Mouse (Mus musculus) forebrain, embryonic 12.5 days (tissue): ENCODE measurements around the gene Castor1. TPM values are rescaled to one million over a fixed set of nuclear protein-coding genes. Genes with fewer than 3 reads are reported as not detected.

ENCODE experiments used
- ATAC-seq: fragments of 200-750 bp; cut with Nextera tagmentation; 2 replicates; pipeline ENCODE4 v1.8.0; 2017; ENCODE audit warnings: moderate TSS enrichment; ENCODE audit not compliant: low FRiP score
- H3K27ac ChIP-seq: fragments of 300-500 bp; sonication (generic); 2 replicates; pipeline ENCODE4 v1.5.1; 2016; ENCODE audit warnings: mild to moderate bottlenecking
- H3K27me3 ChIP-seq: fragments of 300-500 bp; sonication (generic); 2 replicates; pipeline ENCODE4 v1.6.1; 2016; ENCODE audit warnings: mild to moderate bottlenecking
- H3K36me3 ChIP-seq: fragments of 300-500 bp; sonication (generic); replicated peaks from 2 replicates; pipeline ENCODE4 v1.6.1; 2016; ENCODE audit warnings: mild to moderate bottlenecking
- H3K4me1 ChIP-seq: fragments of 300-500 bp; sonication (generic); 2 replicates; pipeline ENCODE4 v1.6.1; 2016
- H3K4me2 ChIP-seq: fragments of 300-500 bp; sonication (generic); 2 replicates; pipeline ENCODE4 v1.6.1; 2016; ENCODE audit warnings: mild to moderate bottlenecking, moderate library complexity
- H3K4me3 ChIP-seq: fragments of 300-500 bp; sonication (generic); replicated peaks from 2 replicates; pipeline ENCODE4 v1.5.1; 2016; ENCODE audit warnings: mild to moderate bottlenecking
- H3K9ac ChIP-seq: fragments of 300-500 bp; sonication (generic); 2 replicates; pipeline ENCODE4 v1.6.1; 2016; ENCODE audit warnings: mild to moderate bottlenecking
- H3K9me3 ChIP-seq: fragments of 300-500 bp; sonication (generic); 2 replicates; pipeline ENCODE4 v1.6.1; 2016
- WGBS: fragments of 180-500 bp; shearing (Covaris S2); methylation state at CpG from one replicate; pipeline ENCODE4 v1.1.7; 2016; 5-methylcytosine and 5-hydroxymethylcytosine counted together
- polyA plus RNA-seq: library from polyadenylated mRNA; unstranded; fragments of >200 nt; fragmentation: Nextera tagmentation; extraction: Ambion mirVana; gene quantifications from 2 replicates; pipeline ENCODE4 v1.2.1, GENCODE M21; 2016

Castor1 gene
- polyA plus RNA-seq, 1 experiment from 2014 or later, result 2.2 TPM

- Histone ChIP-seq H3K4me1 (no peaks in the 10 kb centered on the region), H3K36me3 (peaks cover 79% of the 10 kb centered on the region), H3K27me3 (no peaks in the 10 kb centered on the region), H3K27ac (no peak overlapping the region), H3K9ac (no peak overlapping the region), H3K4me3 (no peak overlapping the region), H3K9me3 (no peaks in the 10 kb centered on the region), H3K4me2 (no peak overlapping the region)
- 93% methylated on average over 1 of the region's 1 CpGs for WGBS
- no peak for ATAC-seq
Measured at GRCm38 (mm10) chr11:4210786-4211185, 7.2 kb upstream of the Castor1 start.

- no peak overlapping the region for H3K9ac ChIP-seq
- 0 out of 2 replicates have a peak, but pooled peaks cover 3% of the 10 kb centered on the region for H3K4me1 ChIP-seq
- peaks cover 7% of the 10 kb centered on the region for H3K27me3 ChIP-seq
- no peak for ATAC-seq
- no peaks in the 10 kb centered on the region for H3K9me3 ChIP-seq
- no peak overlapping the region for H3K4me3 ChIP-seq
- H3K4me2 ChIP-seq, result no peak overlapping the region
- WGBS, result 94% methylated on average over 10 of the region's 10 CpGs
- no peak overlapping the region for H3K27ac ChIP-seq
- H3K36me3 ChIP-seq, result peaks cover 59% of the 10 kb centered on the region
Measured at GRCm38 (mm10) chr11:4213107-4213506, 4.9 kb upstream of the Castor1 start.

GRCm38 (mm10) chr11:4214572-4214971 is 3.5 kb upstream of the Castor1 start:
- Histone ChIP-seq H3K9me3 (no peaks in the 10 kb centered on the region), H3K27me3 (peaks cover 22% of the 10 kb centered on the region), H3K9ac (no peak overlapping the region), H3K27ac (no peak overlapping the region), H3K36me3 (peaks cover 48% of the 10 kb centered on the region), H3K4me2 (no peak overlapping the region), H3K4me1 (peaks cover 9% of the 10 kb centered on the region; the same call in 1 of the 2 replicates), H3K4me3 (no peak overlapping the region)
- WGBS, result 95% methylated on average over 14 of the region's 14 CpGs
- no peak for ATAC-seq

- peaks cover 27% of the 10 kb centered on the region for H3K27me3 ChIP-seq
- H3K36me3 ChIP-seq, result peaks cover 45% of the 10 kb centered on the region
- no peaks in the 10 kb centered on the region for H3K9me3 ChIP-seq
- WGBS, result 86% methylated on average over 10 of the region's 10 CpGs
- no peak overlapping the region for H3K4me3 ChIP-seq
- peaks cover 9% of the 10 kb centered on the region; the same call in 1 of the 2 replicates for H3K4me1 ChIP-seq
- no peak overlapping the region for H3K4me2 ChIP-seq
- no peak for ATAC-seq
- H3K9ac ChIP-seq, result no peak overlapping the region
- H3K27ac ChIP-seq, result no peak overlapping the region
Measured at GRCm38 (mm10) chr11:4215061-4215460, 3.0 kb upstream of the Castor1 start.

GRCm38 (mm10) chr11:4216248-4217000 is 1.6 kb upstream of the Castor1 start:
- H3K27ac ChIP-seq, result no peak overlapping the region
- no peaks in the 10 kb centered on the region for H3K9me3 ChIP-seq
- H3K27me3 ChIP-seq, result peaks cover 30% of the 10 kb centered on the region
- no peak for ATAC-seq
- 76% methylated on average over 9 of the region's 9 CpGs for WGBS
- no peak overlapping the region for H3K4me2 ChIP-seq
- H3K36me3 ChIP-seq, result peaks cover 36% of the 10 kb centered on the region
- H3K9ac ChIP-seq, result no peak overlapping the region
- H3K4me3 ChIP-seq, result no peak overlapping the region
- peaks cover 9% of the 10 kb centered on the region; the same call in 1 of the 2 replicates for H3K4me1 ChIP-seq

- ATAC-seq, result no peak
- H3K4me3 ChIP-seq, result peak overlapping the region; percentile 48
- peak overlapping the region; percentile 50; the same call in 1 of the 2 replicates for H3K9ac ChIP-seq
- peaks cover 9% of the 10 kb centered on the region; the same call in 1 of the 2 replicates for H3K4me1 ChIP-seq
- H3K27me3 ChIP-seq, result peaks cover 30% of the 10 kb centered on the region
- H3K36me3 ChIP-seq, result peaks cover 20% of the 10 kb centered on the region
- no peaks in the 10 kb centered on the region for H3K9me3 ChIP-seq
- no peak overlapping the region for H3K27ac ChIP-seq
- peak overlapping the region; percentile 84 for H3K4me2 ChIP-seq
- 4% methylated on average over 6 of the region's 6 CpGs for WGBS
Measured at GRCm38 (mm10) chr11:4218637-4219036, 612 bp downstream of the Castor1 start.

GRCm38 (mm10) chr11:4219317-4219751 is 1.3 kb downstream of the Castor1 start:
- Histone ChIP-seq H3K4me3 (no peak overlapping the region), H3K4me2 (no peak overlapping the region), H3K4me1 (peaks cover 9% of the 10 kb centered on the region; the same call in 1 of the 2 replicates), H3K9me3 (no peaks in the 10 kb centered on the region), H3K36me3 (peaks cover 13% of the 10 kb centered on the region), H3K9ac (no peak overlapping the region), H3K27ac (no peak overlapping the region), H3K27me3 (peaks cover 30% of the 10 kb centered on the region)
- no peak for ATAC-seq
- WGBS, result 16% methylated on average over 2 of the region's 2 CpGs

GRCm38 (mm10) chr11:4219908-4220307 is 1.9 kb downstream of the Castor1 start:
- Histone ChIP-seq H3K27ac (no peak overlapping the region), H3K4me2 (no peak overlapping the region), H3K9me3 (no peaks in the 10 kb centered on the region), H3K36me3 (peaks cover 7% of the 10 kb centered on the region), H3K4me1 (peaks cover 9% of the 10 kb centered on the region; the same call in 1 of the 2 replicates), H3K4me3 (no peak overlapping the region), H3K9ac (no peak overlapping the region), H3K27me3 (peaks cover 30% of the 10 kb centered on the region)
- WGBS, result 62% methylated on average over 9 of the region's 9 CpGs
- ATAC-seq, result no peak

- Histone ChIP-seq H3K4me2 (no peak overlapping the region), H3K9me3 (no peaks in the 10 kb centered on the region), H3K27me3 (peaks cover 30% of the 10 kb centered on the region), H3K36me3 (no peaks in the 10 kb centered on the region), H3K9ac (no peak overlapping the region), H3K27ac (no peak overlapping the region), H3K4me1 (peaks cover 9% of the 10 kb centered on the region; the same call in 1 of the 2 replicates), H3K4me3 (no peak overlapping the region)
- WGBS, result 44% methylated on average over 28 of the region's 28 CpGs
- peak; percentile 36; the same call in 1 of the 2 replicates for ATAC-seq
Measured at GRCm38 (mm10) chr11:4220443-4221400, 2.7 kb downstream of the Castor1 start.

GRCm38 (mm10) chr11:4222046-4222950 is 4.3 kb downstream of the Castor1 start:
- H3K36me3 ChIP-seq, result no peaks in the 10 kb centered on the region
- peaks cover 29% of the 10 kb centered on the region for H3K27me3 ChIP-seq
- no peak overlapping the region for H3K9ac ChIP-seq
- 77% methylated on average over 17 of the region's 17 CpGs for WGBS
- H3K4me2 ChIP-seq, result no peak overlapping the region
- peaks cover 9% of the 10 kb centered on the region; the same call in 1 of the 2 replicates for H3K4me1 ChIP-seq
- no peaks in the 10 kb centered on the region for H3K9me3 ChIP-seq
- no peak overlapping the region for H3K4me3 ChIP-seq
- no peak for ATAC-seq
- H3K27ac ChIP-seq, result no peak overlapping the region

GRCm38 (mm10) chr11:4223393-4224188 is 5.6 kb downstream of the Castor1 start:
- no peaks in the 10 kb centered on the region for H3K9me3 ChIP-seq
- H3K9ac ChIP-seq, result no peak overlapping the region
- peaks cover 18% of the 10 kb centered on the region for H3K27me3 ChIP-seq
- H3K4me3 ChIP-seq, result no peak overlapping the region
- peaks cover 1% of the 10 kb centered on the region; the same call in 1 of the 2 replicates for H3K4me1 ChIP-seq
- H3K36me3 ChIP-seq, result no peaks in the 10 kb centered on the region
- no peak overlapping the region for H3K4me2 ChIP-seq
- ATAC-seq, result no peak
- no peak overlapping the region for H3K27ac ChIP-seq
- 30% methylated on average over 7 of the region's 7 CpGs for WGBS
